Mouse (Mus musculus) gastrocnemius, postnatal 4 days (tissue): ENCODE data around the gene Olfr1303. TPM values are rescaled to one million over a fixed set of nuclear protein-coding genes. Genes with fewer than 3 reads are reported as not detected.

ENCODE experiments used
- DNase-seq, 2 experiments: peaks; one replicate each; pipeline ENCODE4 v3.0.0; 2021 to 2022; ENCODE audit warnings: low spot score in 2 of 2, mixed read lengths in 2 of 2
- long read RNA-seq, 2 experiments: library from polyadenylated mRNA; stranded (forward); transcript quantifications; one replicate each; pipeline ENCODE4 v2.0.0; 2021
- total RNA-seq, 2 experiments: library from RNA; stranded (reverse); gene quantifications; 2 replicates each; pipeline ENCODE4 v1.2.3; 2021

Gene Olfr1303
- not detected for total RNA-seq
- long read RNA-seq, experiment 1, result 0 reads
- long read RNA-seq, experiment 2, result 0 reads

- no peak for DNase-seq
Observed at GRCm38 (mm10) chr2:111820240-111820639, at the start of gene Olfr1303. Gene Olfr1303, minus strand, starts transcription at chr2:111820340.

- no peak for DNase-seq
Observed at GRCm38 (mm10) chr2:111812936-111813335, 7.2 kb downstream of the Olfr1303 start.

- DNase-seq, result no peak
Observed at GRCm38 (mm10) chr2:111777129-111777528, 43.0 kb downstream of the Olfr1303 start, which contains the start of gene Olfr1302. Gene Olfr1302, plus strand, starts transcription at chr2:111777429.

Other genes with a start within 250 kb of the Olfr1303 start
- gene Olfr1297, start 193.8 kb downstream of the Olfr1303 start, total RNA-seq, result not detected
- not detected for gene Olfr1298, start 171.1 kb downstream of the Olfr1303 start, total RNA-seq
- gene Olfr1299, start 158.9 kb downstream of the Olfr1303 start, total RNA-seq, result not detected
- not detected for gene Olfr1301, start 69.3 kb downstream of the Olfr1303 start, total RNA-seq
- gene Olfr1302, start 42.9 kb downstream of the Olfr1303 start, total RNA-seq, result not detected
- not detected for gene Olfr1305, start 56.8 kb upstream of the Olfr1303 start, total RNA-seq
- gene Olfr1306, start 95.9 kb upstream of the Olfr1303 start, total RNA-seq, result not detected
- gene Olfr1307, start 129.1 kb upstream of the Olfr1303 start, total RNA-seq, result under 1 TPM in 1 of 2 experiments, not detected in 1; 0.03 TPM
- gene Olfr1308, start 144.6 kb upstream of the Olfr1303 start, total RNA-seq, result not detected
- not detected for gene Olfr1309, start 169.9 kb upstream of the Olfr1303 start, total RNA-seq
- not detected for gene Olfr1310, start 192.4 kb upstream of the Olfr1303 start, total RNA-seq
- not detected for gene Olfr1311, start 204.1 kb upstream of the Olfr1303 start, total RNA-seq
- not detected for gene Olfr1312, start 229.9 kb upstream of the Olfr1303 start, total RNA-seq